Mouse (Mus musculus): ENCODE measurements at regions not wholly inside any gene's neighbourhood (a gene's known extent, or its start where the extent isn't known, plus 50 kb on each side); places are given as distances from the start of the nearest gene placed in this dataset.

DNA sequence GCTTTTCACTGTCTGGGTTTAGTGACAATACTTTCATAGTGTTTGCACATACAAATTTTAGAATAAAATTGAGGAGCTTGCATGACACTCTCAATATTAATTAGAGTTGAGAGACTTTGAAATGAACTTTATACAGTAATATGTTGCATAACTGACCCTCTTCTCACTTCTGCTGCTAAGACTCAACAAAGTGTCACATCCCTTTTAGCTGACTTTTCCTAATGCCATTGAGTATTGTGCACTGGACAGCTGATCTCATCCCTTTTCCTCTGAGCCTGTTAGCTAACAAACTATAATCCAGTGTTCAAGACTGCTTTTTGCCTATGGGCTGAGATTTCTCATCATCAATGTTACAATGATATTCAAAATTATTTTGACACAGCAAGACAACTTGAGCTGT is 113.8 kb downstream of the P2ry1 start:
- Histone ChIP-seq H3K4me2 (ENCODE audit: low read depth) (no peak overlapping the region), H3K79me2 (ENCODE audit: control insufficient read depth, insufficient read depth) (no peaks in the 10 kb centered on the region), H3K27me3 (ENCODE audit: control insufficient read depth, insufficient read depth, insufficient read length) (no peaks in the 10 kb centered on the region), H3ac (ENCODE audit: control insufficient read depth, insufficient read length) (no peak overlapping the region), H3K4me3 (no peak overlapping the region), H3K36me3 (ENCODE audit: control insufficient read depth, insufficient read depth) (no peaks in the 10 kb centered on the region)
- TF ChIP-seq POLR2A (IDR thresholded peaks at IDR 0.05; ENCODE audit: insufficient read length, low read depth) (no peak), REST (IDR thresholded peaks at IDR 0.05; ENCODE audit: insufficient read depth, insufficient read length) (no peak), TCF3 (IDR thresholded peaks at IDR 0.05; ENCODE audit: insufficient read length, low read depth) (no peak), E2F4 (IDR thresholded peaks at IDR 0.05; ENCODE audit: insufficient read depth) (no peak)

- Histone ChIP-seq H3K79me2 (ENCODE audit: control insufficient read depth, insufficient read depth) (no peaks in the 10 kb centered on the region), H3K4me2 (ENCODE audit: low read depth) (no peak overlapping the region), H3K27me3 (ENCODE audit: control insufficient read depth, insufficient read depth, insufficient read length) (no peaks in the 10 kb centered on the region), H3K36me3 (ENCODE audit: control insufficient read depth, insufficient read depth) (no peaks in the 10 kb centered on the region), H3ac (ENCODE audit: control insufficient read depth, insufficient read length) (no peak overlapping the region), H3K4me3 (no peak overlapping the region)
- TF ChIP-seq POLR2A (IDR thresholded peaks at IDR 0.05; ENCODE audit: insufficient read length, low read depth) = no peak
- no peak for TF ChIP-seq CEBPB (IDR thresholded peaks at IDR 0.05; ENCODE audit: insufficient read depth, poor library complexity, severe bottlenecking)
Measured at GRCm38 (mm10) chr3:61133096-61133495, 130.5 kb downstream of the P2ry1 start.

DNA sequence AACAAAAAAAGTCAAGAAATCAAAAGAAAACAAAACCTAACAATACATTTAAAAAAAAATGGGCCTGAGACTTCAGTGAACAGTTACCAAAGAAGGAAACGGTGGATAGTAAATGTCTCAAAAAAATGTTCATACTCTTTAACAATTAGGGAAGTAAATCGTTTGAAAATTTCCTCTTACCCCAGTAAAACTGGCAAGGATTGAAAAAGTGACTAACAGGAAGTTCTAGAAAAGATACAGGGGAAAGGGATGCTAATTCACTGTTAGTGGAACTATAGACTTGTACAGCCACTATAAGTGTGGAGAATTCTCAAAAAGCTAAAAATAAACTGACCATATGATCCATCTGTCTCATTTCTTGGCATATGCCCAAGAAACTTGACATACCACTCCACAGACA is 151.5 kb downstream of the P2ry1 start:
- H3K36me3 ChIP-seq (ENCODE audit: control insufficient read depth, insufficient read depth) = no peaks in the 10 kb centered on the region
- no peak for TF ChIP-seq CEBPB (IDR thresholded peaks at IDR 0.05; ENCODE audit: insufficient read depth, poor library complexity, severe bottlenecking)
- TF ChIP-seq POLR2A (IDR thresholded peaks at IDR 0.05; ENCODE audit: insufficient read length, low read depth) = no peak
- no peak for TF ChIP-seq POLR2AphosphoS2 (IDR thresholded peaks at IDR 0.05; ENCODE audit: insufficient read length, low read depth)
- no peak for TF ChIP-seq TCF12 (IDR thresholded peaks at IDR 0.05; ENCODE audit: insufficient read depth, poor library complexity, severe bottlenecking)
- TF ChIP-seq MYOD1 (IDR thresholded peaks at IDR 0.05; ENCODE audit: control insufficient read depth in 1 of 3, insufficient read length in 2 of 3, low read depth in 2 of 3) = no peak
- TF ChIP-seq USF1 (IDR thresholded peaks at IDR 0.05; ENCODE audit: low read depth) = no peak
- TF ChIP-seq MYOG (IDR thresholded peaks at IDR 0.05; ENCODE audit: control insufficient read depth in 1 of 3, insufficient read depth in 1 of 3, insufficient read length in 2 of 3, low read depth in 2 of 3) = no peak
- TF ChIP-seq SRF (IDR thresholded peaks at IDR 0.05; ENCODE audit: control insufficient read depth, insufficient read length, low read depth) = no peak
- TF ChIP-seq MAX (IDR thresholded peaks at IDR 0.05; ENCODE audit: low read depth) = no peak
- no peak for TF ChIP-seq TCF3 (IDR thresholded peaks at IDR 0.05; ENCODE audit: insufficient read length, low read depth)
- no peak for TF ChIP-seq REST (IDR thresholded peaks at IDR 0.05; ENCODE audit: insufficient read depth, insufficient read length)
- no peak for TF ChIP-seq E2F4 (IDR thresholded peaks at IDR 0.05; ENCODE audit: insufficient read depth)
- no peak overlapping the region for H3K4me2 ChIP-seq (ENCODE audit: low read depth)
- H3K27me3 ChIP-seq (ENCODE audit: control insufficient read depth, insufficient read depth, insufficient read length) = no peaks in the 10 kb centered on the region
- no peak overlapping the region for H3K4me3 ChIP-seq
- no peak overlapping the region for H3ac ChIP-seq (ENCODE audit: control insufficient read depth, insufficient read length)
- H3K79me2 ChIP-seq (ENCODE audit: control insufficient read depth, insufficient read depth) = no peaks in the 10 kb centered on the region

DNA sequence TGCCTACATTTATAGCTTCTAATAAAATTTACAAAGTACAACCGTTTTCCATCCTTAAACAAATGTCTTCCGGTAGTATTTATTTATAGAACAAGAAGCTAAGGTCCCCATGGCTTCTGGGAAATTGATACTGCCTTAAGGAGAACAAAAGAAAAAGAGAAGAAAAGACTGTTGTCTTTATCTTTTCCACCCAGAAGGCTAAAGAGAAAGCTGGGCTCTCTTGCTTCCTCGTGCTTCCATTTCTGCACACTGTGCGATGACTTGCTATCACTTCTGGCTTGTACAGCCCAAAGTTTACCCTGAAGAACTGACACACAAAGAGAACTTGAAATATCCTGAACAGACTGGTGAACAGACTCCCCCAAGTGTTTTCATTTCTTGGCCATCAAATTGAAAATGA is 157.2 kb downstream of the P2ry1 start:
- no peak overlapping the region for H3K4me2 ChIP-seq (ENCODE audit: low read depth)
- no peak overlapping the region for H3ac ChIP-seq (ENCODE audit: control insufficient read depth, insufficient read length)
- no peaks in the 10 kb centered on the region for H3K79me2 ChIP-seq (ENCODE audit: control insufficient read depth, insufficient read depth)
- no peak overlapping the region for H3K4me3 ChIP-seq
- H3K36me3 ChIP-seq (ENCODE audit: control insufficient read depth, insufficient read depth) = no peaks in the 10 kb centered on the region
- H3K27me3 ChIP-seq (ENCODE audit: control insufficient read depth, insufficient read depth, insufficient read length) = no peaks in the 10 kb centered on the region
- TF ChIP-seq SRF (IDR thresholded peaks at IDR 0.05; ENCODE audit: control insufficient read depth, insufficient read length, low read depth) (no peak), USF1 (IDR thresholded peaks at IDR 0.05; ENCODE audit: low read depth) (no peak), MYOG (IDR thresholded peaks at IDR 0.05; ENCODE audit: control insufficient read depth in 1 of 3, insufficient read depth in 1 of 3, insufficient read length in 2 of 3, low read depth in 2 of 3) (no peak), CEBPB (IDR thresholded peaks at IDR 0.05; ENCODE audit: insufficient read depth, poor library complexity, severe bottlenecking) (no peak), E2F4 (IDR thresholded peaks at IDR 0.05; ENCODE audit: insufficient read depth) (no peak)

DNA sequence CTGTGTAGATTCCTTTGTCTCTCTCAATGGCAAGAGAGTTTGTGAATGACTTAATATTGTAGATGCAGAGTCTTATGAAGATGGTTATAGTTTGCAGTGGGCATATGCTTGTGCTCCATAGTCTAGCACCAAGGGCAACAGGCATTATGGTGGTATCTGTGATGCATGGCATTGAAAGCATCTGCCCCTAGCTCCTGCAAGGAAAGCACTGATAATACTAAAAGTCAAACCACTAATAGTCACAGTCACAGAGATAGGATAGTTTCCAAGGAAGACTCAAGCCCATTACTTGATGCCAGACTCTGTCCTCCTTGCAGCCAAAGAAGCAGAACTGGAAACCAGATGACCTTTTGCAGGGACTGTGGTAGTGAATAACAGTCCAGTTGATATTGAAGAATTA is 158.8 kb downstream of the P2ry1 start:
- Histone ChIP-seq H3K4me2 (ENCODE audit: low read depth) (no peak overlapping the region), H3K4me3 (no peak overlapping the region), H3K36me3 (ENCODE audit: control insufficient read depth, insufficient read depth) (no peaks in the 10 kb centered on the region), H3ac (ENCODE audit: control insufficient read depth, insufficient read length) (no peak overlapping the region), H3K27me3 (ENCODE audit: control insufficient read depth, insufficient read depth, insufficient read length) (no peaks in the 10 kb centered on the region), H3K79me2 (ENCODE audit: control insufficient read depth, insufficient read depth) (no peaks in the 10 kb centered on the region)
- no peak for TF ChIP-seq MAX (IDR thresholded peaks at IDR 0.05; ENCODE audit: low read depth)
- no peak for TF ChIP-seq POLR2AphosphoS2 (IDR thresholded peaks at IDR 0.05; ENCODE audit: insufficient read length, low read depth)
- no peak for TF ChIP-seq TCF3 (IDR thresholded peaks at IDR 0.05; ENCODE audit: insufficient read length, low read depth)
- TF ChIP-seq MYOG (IDR thresholded peaks at IDR 0.05; ENCODE audit: control insufficient read depth in 1 of 3, insufficient read depth in 1 of 3, insufficient read length in 2 of 3, low read depth in 2 of 3) = no peak
- TF ChIP-seq E2F4 (IDR thresholded peaks at IDR 0.05; ENCODE audit: insufficient read depth) = no peak
- no peak for TF ChIP-seq MYOD1 (IDR thresholded peaks at IDR 0.05; ENCODE audit: control insufficient read depth in 1 of 3, insufficient read length in 2 of 3, low read depth in 2 of 3)
- TF ChIP-seq REST (IDR thresholded peaks at IDR 0.05; ENCODE audit: insufficient read depth, insufficient read length) = no peak
- no peak for TF ChIP-seq CEBPB (IDR thresholded peaks at IDR 0.05; ENCODE audit: insufficient read depth, poor library complexity, severe bottlenecking)
- TF ChIP-seq USF1 (IDR thresholded peaks at IDR 0.05; ENCODE audit: low read depth) = no peak
- TF ChIP-seq SRF (IDR thresholded peaks at IDR 0.05; ENCODE audit: control insufficient read depth, insufficient read length, low read depth) = no peak
- TF ChIP-seq POLR2A (IDR thresholded peaks at IDR 0.05; ENCODE audit: insufficient read length, low read depth) = no peak
